Mouse (Mus musculus) spleen, adult 18-20 months (tissue): ENCODE measurements around the gene Appbp2.
A peak's percentile ranks its signal among the peaks of the same experiment; 100 is the strongest.

ENCODE experiments used
- DNase-seq, 2 experiments: peaks; one replicate each; pipeline ENCODE4 v3.0.0; 2022; ENCODE audit warnings: mixed read lengths in 2 of 2

The Appbp2 gene

GRCm38 (mm10) chr11:85139581-85140540, 95.1 kb downstream of the Appbp2 start, which contains the start of gene Usp32:
Usp32 (minus strand) TSS chr11:85140161.
- peak; percentile 91 to 94 for DNase-seq

- no peak for DNase-seq
Measured at GRCm38 (mm10) chr11:85138776-85139474, 96.0 kb downstream of the Appbp2 start.
